21 mouse cellular contexts compared by ENCODE assay signal in the genomic region with DNA sequence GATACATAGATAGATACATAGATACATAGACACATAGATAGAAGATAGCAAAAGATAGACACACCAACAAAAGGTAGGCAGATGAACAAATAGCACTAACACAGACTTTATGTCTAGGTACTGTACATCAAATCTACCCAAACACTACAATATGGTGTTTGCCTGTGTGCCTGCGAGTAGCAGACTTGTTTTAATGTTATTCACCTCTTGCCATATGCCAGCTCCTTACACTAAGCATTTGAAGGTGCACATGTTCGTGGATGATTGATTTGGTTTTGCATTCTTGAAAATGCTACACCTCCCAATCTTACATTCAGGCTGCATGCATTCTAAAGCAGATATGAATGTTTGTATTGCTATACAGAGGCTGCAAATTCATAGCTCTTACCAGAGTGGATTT.
A peak's percentile ranks its signal among the peaks of the same experiment; 100 is the strongest.
DNase-seq lines count a peak whose midpoint lies in the region; ATAC-seq and TF ChIP-seq lines count a peak whose summit lies in the region.
"Had no signal": no experiment of that assay in that cellular context is flagged by ENCODE, and none has a peak within 500 bp of the region (broad histone marks: within the 10 kb centered on the region; RNA-seq: fewer than 3 reads in every experiment).

No protein-coding gene starts in this region.

- no peak for DNase-seq in forebrain, embryonic 10.5 days (ENCODE audit: extremely low spot score, low spot score)
- no peak for DNase-seq in forebrain, postnatal 0 days
- DNase-seq in brain, embryonic 14.5 days (ENCODE audit: low read depth) = peak; percentile 57
- DNase-seq in brain, embryonic 18.5 days (ENCODE audit: low read depth, low spot score) = peak; percentile 8
- DNase-seq: adrenal gland, adult 2 months; adrenal gland, postnatal 10 days; adrenal gland, postnatal 25 days; cerebellum, adult 11 months; cerebellum, adult 18-20 months; cerebellum, adult 8-10 months; cerebellum, adult 9-11 months; cerebellum, postnatal 14 days; cerebellum, postnatal 36 days; embryo, embryonic 11 days; gastrocnemius, adult 2 months had no signal

- no peaks in the 10 kb centered on the region for H3K36me3 ChIP-seq in forebrain, embryonic 13.5 days (ENCODE audit: poor library complexity, severe bottlenecking)
- no peaks in the 10 kb centered on the region for H3K36me3 ChIP-seq in forebrain, embryonic 10.5 days (replicated peaks)
- no peaks in the 10 kb centered on the region for H3K36me3 ChIP-seq in forebrain, embryonic 15.5 days
- no peaks in the 10 kb centered on the region for H3K36me3 ChIP-seq in forebrain, postnatal 0 days (ENCODE audit: insufficient read depth)
- no peaks in the 10 kb centered on the region for H3K36me3 ChIP-seq in intestine, embryonic 16.5 days (ENCODE audit: control insufficient read depth, insufficient read depth, low read length)
- H3K36me3 ChIP-seq: embryonic facial prominence, embryonic 13.5 days; embryonic facial prominence, embryonic 15.5 days had no signal

- no peak for TF ChIP-seq CTCF in forebrain, postnatal 0 days (IDR thresholded peaks at IDR 0.05; ENCODE audit: low read depth)
- TF ChIP-seq CTCF in brain, embryonic 14.5 days (IDR thresholded peaks at IDR 0.05; ENCODE audit: borderline replicate concordance, extremely low read depth, insufficient read depth, insufficient read length) = no peak

- no peak overlapping the region for H3K4me2 ChIP-seq in forebrain, embryonic 13.5 days
- H3K4me2 ChIP-seq in forebrain, embryonic 15.5 days (replicated peaks) = no peak overlapping the region
- H3K4me2 ChIP-seq in forebrain, postnatal 0 days (ENCODE audit: low read depth) = no peak overlapping the region
- H3K4me2 ChIP-seq in intestine, embryonic 16.5 days (ENCODE audit: low read depth, low read length) = no peak overlapping the region
- H3K4me2 ChIP-seq: embryonic facial prominence, embryonic 13.5 days; embryonic facial prominence, embryonic 15.5 days had no signal

- H3K4me1 ChIP-seq in forebrain, embryonic 13.5 days = no peaks in the 10 kb centered on the region
- H3K4me1 ChIP-seq in forebrain, embryonic 10.5 days = peaks cover 4% of the 10 kb centered on the region; the same call in 1 of the 2 replicates
- peaks cover 4% of the 10 kb centered on the region; the same call in 1 of the 2 replicates for H3K4me1 ChIP-seq in forebrain, embryonic 15.5 days
- no peaks in the 10 kb centered on the region for H3K4me1 ChIP-seq in forebrain, postnatal 0 days (ENCODE audit: insufficient read depth)
- no peaks in the 10 kb centered on the region for H3K4me1 ChIP-seq in intestine, embryonic 16.5 days (ENCODE audit: control insufficient read depth, insufficient read depth, low read length)
- H3K4me1 ChIP-seq: embryonic facial prominence, embryonic 13.5 days; embryonic facial prominence, embryonic 15.5 days had no signal

- H3K27ac ChIP-seq in forebrain, embryonic 13.5 days = no peak overlapping the region
- no peak overlapping the region for H3K27ac ChIP-seq in forebrain, embryonic 10.5 days
- no peak overlapping the region for H3K27ac ChIP-seq in forebrain, embryonic 15.5 days (replicated peaks)
- H3K27ac ChIP-seq in forebrain, postnatal 0 days (ENCODE audit: low read depth, low read length) = no peak overlapping the region
- no peak overlapping the region for H3K27ac ChIP-seq in intestine, embryonic 16.5 days (ENCODE audit: low read length)
- H3K27ac ChIP-seq: embryonic facial prominence, embryonic 13.5 days; embryonic facial prominence, embryonic 15.5 days; gastrocnemius, adult 2 months had no signal

- 0 out of 2 replicates have a peak, but pooled peaks have one; percentile 57 for ATAC-seq in forebrain, embryonic 13.5 days
- 0 out of 2 replicates have a peak, but pooled peaks have one; percentile 48 for ATAC-seq in forebrain, embryonic 15.5 days (replicated peaks)
- ATAC-seq in forebrain, postnatal 0 days = no peak
- no peak for ATAC-seq in intestine, embryonic 16.5 days

- 74% methylated on average over 2 of the region's 2 CpGs for WGBS in forebrain, embryonic 13.5 days
- WGBS in forebrain, embryonic 10.5 days = 88% methylated on average over 2 of the region's 2 CpGs
- WGBS in forebrain, embryonic 15.5 days = 74% methylated on average over 2 of the region's 2 CpGs
- WGBS in forebrain, postnatal 0 days = 54% methylated on average over 2 of the region's 2 CpGs
- WGBS in intestine, embryonic 16.5 days = 74% methylated on average over 2 of the region's 2 CpGs

- H3K27me3 ChIP-seq in forebrain, embryonic 13.5 days = no peaks in the 10 kb centered on the region
- H3K27me3 ChIP-seq in forebrain, embryonic 10.5 days (ENCODE audit: poor library complexity, severe bottlenecking) = no peaks in the 10 kb centered on the region
- H3K27me3 ChIP-seq in forebrain, embryonic 15.5 days = no peaks in the 10 kb centered on the region
- no peaks in the 10 kb centered on the region for H3K27me3 ChIP-seq in forebrain, postnatal 0 days (ENCODE audit: insufficient read depth, low read length)
- no peaks in the 10 kb centered on the region for H3K27me3 ChIP-seq in intestine, embryonic 16.5 days (replicated peaks; ENCODE audit: control insufficient read depth, insufficient read depth, low read length)
- H3K27me3 ChIP-seq: embryonic facial prominence, embryonic 13.5 days; embryonic facial prominence, embryonic 15.5 days had no signal

- no peak overlapping the region for H3K9ac ChIP-seq in forebrain, embryonic 13.5 days
- H3K9ac ChIP-seq in forebrain, embryonic 15.5 days (replicated peaks) = no peak overlapping the region
- no peak overlapping the region for H3K9ac ChIP-seq in forebrain, postnatal 0 days
- no peak overlapping the region for H3K9ac ChIP-seq in intestine, embryonic 16.5 days (ENCODE audit: low read depth, low read length)
- H3K9ac ChIP-seq: embryonic facial prominence, embryonic 13.5 days; embryonic facial prominence, embryonic 15.5 days had no signal

- H3K4me3 ChIP-seq in forebrain, embryonic 13.5 days = no peak overlapping the region
- no peak overlapping the region for H3K4me3 ChIP-seq in forebrain, embryonic 10.5 days
- no peak overlapping the region for H3K4me3 ChIP-seq in forebrain, embryonic 15.5 days
- no peak overlapping the region for H3K4me3 ChIP-seq in forebrain, postnatal 0 days (ENCODE audit: low read depth, low read length)
- H3K4me3 ChIP-seq in intestine, embryonic 16.5 days (ENCODE audit: low read length) = no peak overlapping the region
- H3K4me3 ChIP-seq: embryonic facial prominence, embryonic 13.5 days; embryonic facial prominence, embryonic 15.5 days; erythroblast, embryonic 14.5 days; gastrocnemius, adult 2 months had no signal

- TF ChIP-seq POLR2A in brain, embryonic 14.5 days (IDR thresholded peaks at IDR 0.05; ENCODE audit: borderline replicate concordance, extremely low read depth, insufficient read depth, insufficient read length, poor library complexity, severe bottlenecking) = no peak

- H3K9me3 ChIP-seq in forebrain, embryonic 13.5 days (replicated peaks) = peaks cover 7% of the 10 kb centered on the region
- H3K9me3 ChIP-seq in forebrain, embryonic 10.5 days = peaks cover 6% of the 10 kb centered on the region; the same call in 1 of the 2 replicates
- H3K9me3 ChIP-seq in forebrain, embryonic 15.5 days = no peaks in the 10 kb centered on the region
- no peaks in the 10 kb centered on the region for H3K9me3 ChIP-seq in forebrain, postnatal 0 days (ENCODE audit: low read length)
- no peaks in the 10 kb centered on the region for H3K9me3 ChIP-seq in intestine, embryonic 16.5 days (ENCODE audit: control insufficient read depth, low read length)
- H3K9me3 ChIP-seq: embryonic facial prominence, embryonic 13.5 days; embryonic facial prominence, embryonic 15.5 days had no signal

Comparison
In these comparisons a context has a peak if more than half of its experiments do, and no peak if none do; other contexts are left out.
1. ATAC-seq: peak in forebrain, embryonic 13.5 days (single experiment) and forebrain, embryonic 15.5 days (single experiment); none in forebrain, postnatal 0 days (single experiment) and intestine, embryonic 16.5 days (single experiment).
2. DNase-seq: peak in brain, embryonic 14.5 days (single experiment) and brain, embryonic 18.5 days (single experiment); none in forebrain, embryonic 10.5 days (single experiment) and forebrain, postnatal 0 days (single experiment).